Mouse (Mus musculus) G1E-ER4 (cell line): ENCODE results near the gene Trpc1. TPM values are rescaled to one million over a fixed set of nuclear protein-coding genes. Genes with fewer than 3 reads are reported as not detected.

Experiments
- GATA1 ChIP-seq: IDR thresholded peaks from one replicate; pipeline ENCODE4 v1.8.0; 2012; ENCODE audit warnings: low read length, inconsistent platforms
- polyA plus RNA-seq: library from polyadenylated mRNA; stranded (reverse); fragments of >175 nt; gene quantifications from 2 replicates; pipeline ENCODE4 v1.2.3, GENCODE M21; 2012

Trpc1 gene
- polyA plus RNA-seq, 1 experiment, result not detected

DNA sequence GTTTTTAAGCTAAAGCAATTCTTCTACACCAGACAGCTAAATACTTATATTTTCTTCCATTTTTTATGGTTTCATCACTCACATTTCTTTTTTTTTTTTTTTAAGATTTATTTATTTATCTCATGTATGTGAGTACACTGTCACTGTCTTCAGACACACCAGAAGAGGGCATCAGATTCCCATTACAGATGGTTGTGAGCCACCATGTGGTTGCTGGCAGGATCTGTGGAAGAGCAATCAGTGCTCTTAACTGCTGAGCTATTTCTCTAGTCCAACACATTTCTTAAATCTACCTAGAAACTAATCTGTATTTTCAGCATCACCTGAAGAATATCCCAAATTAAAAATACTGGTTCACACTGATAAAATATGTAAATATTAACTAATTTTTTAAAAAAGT, 13.9 kb downstream of the Trpc1 start:
- TF ChIP-seq GATA1, result no peak

GRCm38 (mm10) chr9:95712574-95712973, 37.6 kb downstream of the Trpc1 start:
- TF ChIP-seq GATA1, result no peak

- TF ChIP-seq GATA1, result no peak
Measured at GRCm38 (mm10) chr9:95708943-95709342, 41.2 kb downstream of the Trpc1 start.

DNA sequence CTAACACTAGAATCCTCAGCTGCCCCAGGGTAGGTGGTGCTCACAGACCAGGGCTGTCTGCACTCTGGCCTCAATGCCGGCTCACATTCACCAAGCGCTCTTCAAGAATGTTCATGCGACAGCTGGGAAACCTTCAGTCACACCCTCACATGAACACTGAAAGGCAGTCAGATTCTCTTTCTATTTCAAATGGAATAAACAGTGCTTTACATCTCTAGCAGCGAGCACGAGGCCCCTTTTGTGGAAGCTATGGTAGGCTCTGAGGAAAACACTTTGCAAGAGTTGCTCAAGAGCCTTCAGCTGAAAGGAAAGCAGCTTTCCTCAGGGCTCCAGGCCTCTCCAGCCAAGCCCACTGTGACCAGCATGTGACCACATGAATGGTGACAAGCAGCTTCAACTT, 44.8 kb downstream of the Trpc1 start:
- no peak for TF ChIP-seq GATA1

DNA sequence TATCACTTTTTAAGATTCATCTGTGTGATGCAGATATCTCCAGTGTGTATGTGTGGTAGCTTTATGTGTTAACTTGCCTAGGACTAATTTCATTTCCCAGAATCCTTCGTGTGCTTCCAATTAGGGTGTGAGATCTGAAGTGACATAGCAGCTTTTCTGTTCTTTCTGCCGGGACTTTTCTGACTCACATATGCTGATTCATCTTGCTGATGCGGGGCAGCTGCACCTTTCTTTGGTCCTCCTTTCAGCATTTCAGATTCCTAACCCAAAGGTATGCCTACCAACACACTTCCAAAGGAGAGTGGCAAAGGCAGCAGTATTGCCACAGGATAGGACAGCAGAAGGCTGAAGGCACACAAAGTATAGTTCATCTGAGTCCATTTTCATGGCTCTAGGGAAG, 46.1 kb downstream of the Trpc1 start:
- no peak for TF ChIP-seq GATA1

GRCm38 (mm10) chr9:95699273-95699672, 50.9 kb downstream of the Trpc1 start:
- TF ChIP-seq GATA1, result no peak

- no peak for TF ChIP-seq GATA1
Measured at GRCm38 (mm10) chr9:95697808-95698207, 52.4 kb downstream of the Trpc1 start.

GRCm38 (mm10) chr9:95696581-95696980, 53.6 kb downstream of the Trpc1 start:
- no peak for TF ChIP-seq GATA1

DNA sequence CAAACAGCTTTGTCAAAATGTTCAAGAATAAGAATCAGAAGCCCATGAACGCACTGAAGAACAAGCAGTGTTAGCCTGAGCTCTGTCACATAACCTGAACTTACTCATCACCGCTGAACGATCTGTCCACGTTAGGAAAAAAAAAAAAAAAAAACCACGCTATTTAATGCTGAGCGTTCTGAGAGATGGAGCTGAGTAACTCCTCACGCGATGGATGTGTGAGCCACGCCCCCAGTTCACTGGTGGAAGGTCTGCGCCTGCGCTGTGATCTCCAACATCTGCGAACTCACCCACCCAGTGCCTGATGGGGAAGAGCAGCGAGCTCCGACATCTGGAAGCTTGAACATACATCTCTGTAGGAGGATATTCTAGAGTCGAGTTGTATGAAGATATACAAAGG, 55.2 kb downstream of the Trpc1 start:
- no peak for TF ChIP-seq GATA1

DNA sequence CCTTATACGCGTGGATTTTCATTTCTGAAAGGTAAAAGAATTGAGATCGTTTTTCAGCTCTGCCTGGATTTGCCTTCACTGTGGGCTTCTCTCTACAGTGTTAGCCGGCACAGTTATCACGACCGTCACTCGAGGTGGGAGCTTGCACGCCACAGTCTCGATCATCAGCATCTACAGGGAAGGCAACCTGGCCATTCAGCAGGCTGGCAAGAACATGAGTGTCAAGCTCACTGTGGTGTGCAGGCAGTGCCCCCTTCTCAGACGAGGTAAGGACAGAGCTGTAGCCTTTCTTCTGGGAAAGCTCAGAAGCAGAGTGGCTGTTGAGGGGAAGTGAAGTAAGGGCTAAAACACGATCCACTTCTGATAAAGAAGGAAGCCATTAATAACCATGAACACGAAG, 55.6 kb downstream of the Trpc1 start:
- no peak for TF ChIP-seq GATA1

DNA sequence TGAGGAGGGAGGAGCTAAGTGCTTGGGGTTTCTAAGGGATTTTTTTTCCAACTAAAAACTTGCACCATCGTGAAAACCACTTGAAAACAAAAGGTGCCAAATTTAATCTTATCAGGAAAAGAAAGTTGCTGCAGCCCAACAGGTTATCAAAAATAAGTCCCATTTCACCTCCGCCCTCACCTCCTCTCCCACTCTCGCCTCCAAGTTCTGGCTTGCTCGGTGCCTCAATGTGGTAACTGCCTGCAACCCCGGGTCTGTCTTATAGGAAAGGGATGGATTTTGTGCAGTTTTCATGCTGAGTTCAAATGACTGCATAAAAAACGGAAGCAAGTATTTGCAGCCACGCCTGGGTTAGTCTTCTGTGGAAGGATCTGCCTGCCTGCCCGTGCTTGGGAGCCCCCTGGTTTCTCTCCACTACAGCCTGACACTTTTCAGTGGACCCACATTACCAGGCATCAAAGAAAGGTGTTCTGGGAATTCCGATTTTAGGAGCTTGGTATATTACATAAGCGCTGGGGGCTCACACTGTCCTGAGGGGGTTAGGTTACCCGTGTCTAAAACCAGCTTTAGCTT, 56.6 kb downstream of the Trpc1 start:
- no peak for TF ChIP-seq GATA1

DNA sequence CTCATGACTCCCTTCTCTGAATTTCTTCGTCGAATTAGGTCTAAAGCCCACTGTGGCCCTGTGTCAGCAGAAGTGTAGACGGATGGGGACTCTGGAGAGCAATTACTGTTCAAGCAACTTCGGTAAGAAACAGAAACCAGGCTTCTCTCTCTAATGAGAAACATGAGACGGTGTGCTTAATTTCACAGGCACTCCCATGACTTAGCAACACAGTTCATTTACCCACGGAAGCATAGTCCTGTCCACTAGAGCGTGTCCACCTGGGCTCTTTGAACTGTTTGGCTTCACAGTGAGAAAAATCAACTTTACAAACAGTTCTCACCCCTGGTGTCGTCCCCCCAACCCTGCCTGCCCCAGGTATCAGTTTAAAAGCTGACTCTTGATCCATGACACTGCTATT, 57.4 kb downstream of the Trpc1 start:
- no peak for TF ChIP-seq GATA1

DNA sequence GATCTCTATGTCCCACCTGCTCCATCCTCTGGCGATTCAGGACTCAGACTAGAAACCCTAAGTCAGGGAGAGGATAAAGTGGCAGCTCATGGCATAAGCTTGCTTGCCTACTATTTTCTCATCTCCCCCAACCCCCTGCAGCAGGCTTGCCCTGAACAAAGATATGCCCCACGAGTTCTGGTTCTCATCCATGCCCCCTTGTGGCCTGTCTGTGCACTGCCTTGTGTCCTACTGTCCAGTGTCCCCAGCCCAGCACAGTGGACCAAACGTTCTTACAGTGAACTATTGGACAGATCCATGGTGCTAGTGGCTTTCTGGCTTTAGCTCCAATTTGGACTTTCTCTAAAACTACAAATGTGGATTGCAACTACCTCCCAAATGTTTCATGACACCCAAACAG, 62.1 kb downstream of the Trpc1 start:
- no peak for TF ChIP-seq GATA1

GRCm38 (mm10) chr9:95685660-95686440, 64.3 kb downstream of the Trpc1 start:
- TF ChIP-seq GATA1, result no peak

DNA sequence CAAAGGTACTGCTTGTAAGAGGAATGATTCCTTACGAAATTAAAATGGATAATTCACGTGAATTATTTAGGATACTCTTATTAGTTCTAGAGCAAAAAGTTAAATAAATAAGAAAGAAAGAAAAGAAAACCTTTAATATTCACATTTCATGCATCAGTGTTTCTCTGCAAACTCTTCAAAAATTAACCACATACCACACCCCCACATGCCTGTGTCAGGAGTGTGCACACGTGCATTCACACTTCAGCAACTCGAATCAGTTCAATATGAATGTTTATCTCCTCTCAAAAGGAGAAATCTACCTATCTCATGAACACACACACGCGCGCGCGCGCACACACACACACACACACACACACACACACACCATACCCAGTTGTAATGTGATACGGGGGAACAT, 69.5 kb downstream of the Trpc1 start:
- TF ChIP-seq GATA1, result no peak

DNA sequence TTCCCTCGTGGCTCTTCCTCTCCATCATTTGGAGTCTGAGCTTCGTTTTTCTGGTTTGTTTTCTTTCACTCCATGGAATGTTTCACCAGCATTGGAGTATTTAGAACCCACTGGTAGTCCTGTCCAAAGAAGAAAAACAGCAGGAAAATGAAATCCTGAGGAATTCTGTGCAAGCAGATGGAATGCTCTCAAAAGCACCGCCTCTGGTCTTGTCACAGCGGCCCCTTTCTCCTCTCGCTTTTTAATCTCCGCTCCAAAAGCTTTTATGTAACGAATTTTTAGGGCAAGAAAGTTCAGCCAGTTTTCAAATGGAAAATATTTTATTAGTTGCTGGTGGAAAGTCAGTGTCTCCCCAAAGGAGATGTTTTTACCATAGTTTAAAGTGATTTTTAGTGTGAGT, 70.2 kb downstream of the Trpc1 start:
- no peak for TF ChIP-seq GATA1

DNA sequence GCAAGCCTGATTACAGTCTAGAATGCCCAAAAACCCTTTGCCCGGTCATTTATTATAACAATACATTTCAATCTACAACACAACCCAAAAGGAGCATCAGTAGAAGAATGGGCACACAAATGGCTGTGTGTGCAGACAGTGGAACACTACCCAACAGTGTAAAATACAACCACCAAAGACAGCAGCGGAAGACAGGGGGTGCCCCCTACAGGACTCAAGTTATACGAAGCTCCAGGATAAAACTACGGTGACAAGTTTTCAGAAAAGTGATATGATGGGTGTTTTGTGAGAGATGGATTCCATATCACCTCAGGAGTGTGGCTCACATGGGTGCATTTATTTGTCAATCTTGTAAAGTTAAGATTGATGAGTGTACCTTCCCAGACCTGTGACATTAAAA, 74.2 kb downstream of the Trpc1 start:
- no peak for TF ChIP-seq GATA1
